Mouse (Mus musculus): ENCODE measurements at regions not wholly inside any gene's neighbourhood (a gene's known extent, or its start where the extent isn't known, plus 50 kb on each side); places are given as distances from the start of the nearest gene placed in this dataset.

DNA sequence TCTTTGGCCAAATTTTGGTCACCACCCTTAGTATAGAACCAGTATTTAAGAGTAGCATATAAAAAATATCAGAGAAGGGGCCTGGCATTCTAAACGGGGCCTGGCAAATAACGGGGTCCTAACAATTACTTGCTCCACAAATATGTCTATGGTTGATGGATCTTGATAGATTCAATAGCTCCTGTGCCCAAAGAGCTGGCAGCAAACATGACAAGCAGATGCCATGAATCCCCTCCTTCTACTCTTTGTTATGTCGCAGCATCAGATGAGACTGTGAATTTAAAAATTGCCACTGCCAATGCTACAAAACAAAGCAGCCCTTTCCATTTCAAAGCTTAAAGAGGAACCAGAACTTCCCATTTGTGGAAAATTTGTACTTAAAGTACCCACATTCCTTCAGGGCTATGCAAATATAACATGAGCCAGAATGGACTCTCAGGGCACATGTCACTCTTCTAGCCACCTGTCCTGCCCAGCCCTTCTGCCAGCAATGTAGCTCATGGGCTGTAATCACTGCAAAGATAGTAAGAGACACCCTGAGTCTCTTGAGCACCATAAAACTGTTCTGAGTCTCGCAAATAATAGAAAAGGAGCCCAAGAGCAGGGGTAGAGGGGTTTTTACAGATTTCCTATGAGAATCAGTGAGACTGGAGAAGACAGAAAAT lies 342.4 kb upstream of the Kirrel3 start:
- no peak for DNase-seq (ENCODE audit: extremely low read depth, low read depth, low spot score)

DNA sequence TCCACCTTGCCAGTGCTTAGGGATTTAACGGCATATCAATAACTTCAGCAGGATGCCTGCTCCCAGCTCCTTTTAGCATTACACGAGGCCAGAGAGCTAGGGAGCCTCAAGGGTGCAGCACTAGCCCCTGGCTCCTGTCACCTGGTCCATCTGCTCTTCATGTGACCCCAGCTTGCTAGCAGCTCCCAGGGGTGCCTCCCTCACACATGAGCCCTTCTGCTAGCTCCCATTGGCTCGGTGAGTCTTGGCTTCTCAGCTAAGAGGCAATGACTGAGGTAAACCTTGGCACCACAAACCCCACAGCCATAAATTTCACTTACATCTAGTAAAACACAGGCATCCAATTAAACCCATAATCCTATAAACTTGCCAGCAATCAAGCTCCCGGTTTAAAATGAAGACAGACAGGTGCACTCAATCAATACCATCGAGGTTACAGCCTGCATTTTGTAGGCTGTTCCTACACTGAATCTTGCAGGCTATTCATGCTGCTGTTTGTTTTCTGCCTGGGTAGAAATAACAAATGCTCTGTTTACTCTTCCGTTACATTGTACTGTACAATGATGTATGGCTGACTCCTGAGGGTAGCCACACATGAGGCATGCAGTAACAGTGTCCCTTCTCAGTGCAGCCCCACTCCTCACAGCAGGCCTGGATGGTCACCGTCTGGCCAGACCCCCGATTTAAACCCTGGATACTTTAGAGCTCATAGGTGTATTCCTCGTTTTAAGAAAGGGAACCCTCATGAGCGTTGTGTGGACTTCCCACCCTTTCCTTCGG lies 330.3 kb upstream of the Kirrel3 start:
- no peak for DNase-seq (ENCODE audit: extremely low read depth, low read depth, low spot score)

DNA sequence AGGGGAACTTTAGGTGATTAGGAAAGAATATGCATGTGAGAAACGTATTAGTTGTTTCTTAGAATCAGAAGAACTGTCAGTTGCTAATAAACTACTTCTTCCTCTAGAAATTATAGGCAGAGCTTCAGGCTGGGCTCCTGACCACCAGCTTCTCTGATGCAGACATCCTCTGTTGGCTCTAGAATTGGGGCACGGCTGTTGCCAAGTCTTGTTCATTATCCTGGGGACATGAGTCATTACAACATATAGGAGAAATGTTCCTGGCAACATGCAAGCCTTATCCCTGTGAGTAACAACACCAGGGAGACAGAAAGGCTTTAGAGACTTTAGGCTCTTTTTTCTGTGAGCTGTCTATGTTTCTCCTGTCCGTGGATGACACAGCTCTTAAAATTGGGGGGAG lies 329.1 kb upstream of the Kirrel3 start:
- DNase-seq (ENCODE audit: extremely low read depth, low read depth, low spot score), result peak; percentile 46

DNA sequence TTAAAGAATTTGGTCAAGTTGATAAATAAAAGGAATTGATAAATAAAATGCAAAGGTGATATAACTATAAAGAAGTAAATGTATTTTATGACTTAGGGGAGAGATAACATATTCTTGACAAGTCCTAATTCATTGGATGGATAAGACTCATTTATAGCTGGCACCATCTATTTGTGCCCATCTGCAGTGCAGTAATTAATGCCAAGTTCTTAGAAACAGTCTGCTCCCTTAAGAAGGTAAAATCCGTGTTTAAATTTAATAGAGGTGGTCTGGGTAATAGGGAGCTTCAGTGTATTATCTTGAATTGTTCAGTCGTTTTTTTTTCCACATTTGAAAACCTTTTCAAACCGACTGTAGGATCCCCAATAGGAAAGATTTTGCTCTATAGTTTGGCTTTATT lies 324.6 kb upstream of the Kirrel3 start:
- no peak for DNase-seq (ENCODE audit: extremely low read depth, low read depth, low spot score)

DNA sequence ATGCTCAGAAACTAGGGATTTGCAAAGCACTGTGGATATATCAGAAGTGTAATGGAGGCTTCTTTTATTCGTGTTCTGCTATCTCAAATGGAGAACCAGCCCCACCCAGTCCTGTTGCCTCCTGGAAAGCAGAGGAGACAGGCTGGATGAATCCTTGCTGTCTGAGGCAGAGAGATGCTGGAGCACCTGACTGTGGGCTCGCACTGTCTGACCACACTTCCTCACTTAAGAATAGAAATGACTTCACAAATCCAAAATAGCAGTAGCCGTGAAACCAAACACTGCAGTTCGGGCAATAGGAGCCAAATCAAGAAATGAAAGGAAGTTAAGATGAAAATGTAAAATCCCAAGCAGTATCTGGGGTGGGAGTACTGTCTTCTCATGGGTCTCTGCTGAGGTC lies 299.4 kb upstream of the Kirrel3 start:
- no peak for DNase-seq (ENCODE audit: extremely low read depth, low read depth, low spot score)

DNA sequence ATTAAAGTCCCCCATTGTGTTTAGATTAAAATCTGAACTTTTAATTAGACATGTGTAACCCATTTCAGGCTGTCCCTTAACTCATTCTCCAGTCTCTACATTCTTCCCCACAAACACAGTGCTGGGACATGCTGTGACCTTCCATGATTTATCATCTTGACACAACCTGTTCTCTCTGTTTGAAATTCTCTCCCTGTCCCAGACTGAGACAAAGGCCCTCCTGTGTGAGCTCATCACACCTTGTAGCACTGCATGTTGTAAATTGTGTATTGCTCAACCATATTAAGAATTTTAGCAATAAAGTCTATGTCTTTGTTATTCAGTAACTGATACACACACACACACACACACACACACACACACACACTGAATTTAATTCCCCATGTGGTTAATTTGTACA lies 293.2 kb upstream of the Kirrel3 start:
- DNase-seq (ENCODE audit: extremely low read depth, low read depth, low spot score), result peak; percentile 63

DNA sequence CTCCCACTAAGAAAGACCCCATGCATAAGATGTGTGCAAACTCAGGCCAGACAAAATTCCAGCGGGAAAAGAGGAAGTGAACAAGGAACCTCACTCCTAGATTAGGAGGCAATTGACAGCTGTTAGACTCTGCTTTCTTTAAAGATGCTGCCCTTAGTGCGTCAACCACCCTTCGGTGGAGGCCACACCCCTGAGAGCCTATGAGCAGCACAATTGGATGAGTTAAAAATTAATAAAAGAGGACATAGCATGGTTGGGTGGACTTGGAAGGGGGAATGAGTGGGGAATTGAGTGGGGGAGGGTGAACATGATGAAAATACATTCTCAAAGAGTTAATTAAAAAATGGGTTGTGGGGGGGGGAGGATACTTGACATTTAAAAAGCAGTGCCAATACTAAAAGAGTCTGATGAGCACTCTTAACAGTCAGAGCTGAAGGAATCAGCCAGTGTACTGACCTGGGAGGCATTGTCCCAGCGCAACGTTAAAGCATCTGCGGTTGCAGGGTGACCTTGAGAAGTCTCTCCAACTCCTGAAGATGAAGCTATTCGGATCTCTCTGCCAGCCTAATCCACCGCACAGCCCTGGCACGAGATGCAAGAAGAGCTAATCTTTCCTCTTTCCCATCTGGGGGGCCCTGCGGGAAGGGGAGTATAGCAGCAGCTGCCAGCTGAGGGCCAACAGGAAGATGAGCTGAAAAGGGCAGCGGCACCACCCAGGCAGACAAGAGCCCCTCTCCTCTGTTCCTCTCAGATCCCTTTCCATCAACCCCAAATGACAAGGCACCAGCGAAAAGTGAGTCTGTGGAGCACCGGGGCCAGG lies 283.4 kb upstream of the Kirrel3 start:
- no peak for DNase-seq (ENCODE audit: extremely low read depth, low read depth, low spot score)

DNA sequence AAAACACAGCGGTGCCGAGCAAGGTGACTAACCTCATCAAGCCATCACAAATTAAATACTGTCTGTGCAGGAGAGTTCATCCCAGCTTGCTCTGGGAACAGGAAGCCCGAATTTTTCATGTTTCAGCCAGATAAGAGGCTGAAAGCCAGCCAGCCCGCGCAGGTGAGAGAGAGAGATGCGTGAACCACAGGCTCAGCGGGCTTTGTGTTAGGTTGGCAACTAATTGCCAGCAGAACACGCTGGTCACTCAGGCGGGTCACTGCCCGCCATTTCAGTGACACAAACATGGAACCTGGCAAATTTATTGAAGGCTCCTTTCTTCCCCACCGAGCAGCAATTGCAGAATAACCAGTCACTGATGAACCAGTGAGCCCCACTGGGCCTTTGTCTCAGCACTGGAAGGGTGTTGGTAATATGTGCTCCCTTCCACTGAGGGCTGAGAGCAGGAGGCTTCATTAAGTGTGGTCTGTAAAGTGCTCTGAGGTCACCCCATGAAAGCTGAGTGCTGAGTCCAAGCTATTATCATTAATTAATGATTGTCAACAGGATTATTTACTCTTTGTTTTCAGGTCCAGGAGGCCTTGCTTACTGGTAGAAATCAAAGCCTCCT lies 282.6 kb upstream of the Kirrel3 start:
- no peak for DNase-seq (ENCODE audit: extremely low read depth, low read depth, low spot score)

DNA sequence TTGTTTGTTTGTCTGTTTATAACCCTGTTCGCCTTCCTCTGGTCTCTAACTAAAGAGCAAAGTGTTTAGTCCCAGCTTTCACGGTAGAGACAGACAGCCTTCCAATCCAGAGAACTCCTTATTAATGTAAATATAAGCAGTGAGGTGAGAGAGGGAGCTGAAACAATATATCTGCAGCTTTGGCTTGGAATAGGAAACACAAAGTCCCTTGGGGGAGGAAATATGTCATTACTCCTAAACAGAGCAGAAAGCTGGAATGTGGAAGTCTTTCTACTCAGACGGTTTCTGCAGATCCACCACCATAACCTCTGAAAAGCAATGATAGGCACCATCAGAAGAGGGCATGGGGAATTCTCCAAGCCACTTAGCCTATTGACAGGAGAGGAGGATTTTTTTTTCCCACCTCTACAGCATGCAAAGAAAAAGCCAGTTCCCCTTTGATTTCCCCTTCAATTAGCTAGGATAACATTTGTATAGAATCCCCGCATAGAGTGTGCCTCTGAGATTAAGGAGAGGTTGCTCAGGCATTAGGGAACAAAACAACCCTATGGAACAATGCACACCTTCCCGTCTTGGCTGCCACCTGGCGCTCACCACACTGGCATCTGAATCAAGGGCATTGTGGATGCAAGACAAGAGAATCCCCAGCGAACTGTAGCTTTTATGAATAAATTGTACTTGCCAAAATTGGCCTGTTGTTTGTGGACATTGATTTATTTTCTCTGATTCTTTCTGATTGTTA lies 281.9 kb upstream of the Kirrel3 start:
- DNase-seq (ENCODE audit: extremely low read depth, low read depth, low spot score), result no peak

DNA sequence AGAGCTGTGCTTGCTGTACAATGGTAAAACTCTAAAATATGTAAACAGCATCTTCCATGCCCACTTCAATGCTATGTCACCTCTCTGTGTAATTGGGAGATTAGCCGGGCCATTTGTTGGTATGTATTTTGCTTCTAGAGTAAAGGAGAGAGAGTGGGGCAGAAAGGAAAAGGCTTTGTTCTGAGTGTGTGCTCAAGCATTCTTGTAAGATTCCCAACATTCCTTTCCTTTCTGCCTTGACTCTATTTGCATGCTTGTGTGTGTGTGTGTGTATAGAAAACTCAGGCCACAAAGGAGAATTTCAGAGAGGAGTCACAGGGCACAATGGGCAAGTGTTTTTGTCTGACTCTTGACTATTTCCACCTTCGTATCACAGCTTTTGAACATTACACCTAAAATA lies 281.2 kb upstream of the Kirrel3 start:
- DNase-seq (ENCODE audit: extremely low read depth, low read depth, low spot score), result no peak

DNA sequence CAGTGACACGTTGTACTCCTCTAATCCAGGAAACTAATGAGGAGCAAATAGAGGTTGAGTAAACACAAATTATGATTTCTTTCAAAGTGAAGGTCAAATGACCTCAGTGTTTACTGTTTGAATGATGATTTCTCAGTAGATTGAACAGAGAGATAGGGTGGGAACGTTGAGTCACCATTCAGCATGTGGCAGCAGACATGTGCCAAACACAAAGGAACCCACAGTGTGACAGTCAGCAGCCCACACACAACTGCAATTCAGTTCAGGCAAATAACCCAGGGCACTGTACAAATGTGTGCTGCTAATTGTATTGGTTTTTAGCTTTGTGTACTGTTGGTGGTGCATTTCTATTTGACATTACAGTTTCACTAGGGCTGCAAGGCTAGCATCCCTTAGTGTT lies 254.1 kb upstream of the Kirrel3 start:
- DNase-seq (ENCODE audit: extremely low read depth, low read depth, low spot score), result peak; percentile 36

DNA sequence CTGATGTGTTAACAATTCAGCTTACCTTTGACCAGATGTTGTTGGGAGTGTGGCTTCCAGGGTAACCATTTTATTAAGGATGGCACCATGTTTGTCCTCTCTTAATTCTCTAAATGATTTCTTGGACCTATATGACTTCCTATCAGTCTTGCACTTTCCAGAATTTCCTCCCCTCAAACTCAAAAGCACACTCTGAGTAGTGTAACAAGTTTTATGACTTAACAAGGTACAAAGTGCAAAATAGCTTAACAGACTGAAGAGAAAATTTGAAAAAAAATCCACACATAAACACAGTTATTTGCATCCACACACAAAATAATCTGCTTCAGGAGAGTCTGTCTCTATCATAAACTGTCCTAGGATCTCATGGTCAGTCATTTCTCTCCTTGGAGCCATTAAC lies 251.0 kb upstream of the Kirrel3 start:
- no peak for DNase-seq (ENCODE audit: extremely low read depth, low read depth, low spot score)

DNA sequence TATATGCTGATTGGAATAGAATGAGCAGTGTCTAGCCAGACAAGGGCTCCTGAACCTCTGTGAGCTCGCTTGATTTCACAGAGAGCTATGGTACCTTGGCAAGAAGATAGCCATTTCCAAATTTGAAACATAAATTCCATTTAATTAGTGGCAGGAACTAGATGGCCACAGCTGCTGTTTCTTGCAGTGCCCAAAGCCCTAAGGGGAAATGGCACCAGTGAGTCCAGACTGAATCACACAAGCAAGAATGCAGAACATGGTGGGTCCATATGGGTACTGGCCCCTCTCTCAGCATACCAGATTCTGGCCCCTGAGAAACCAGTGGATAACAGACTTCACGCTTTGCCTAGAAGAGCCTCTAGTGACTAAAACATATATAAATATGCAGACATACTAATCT lies 246.2 kb upstream of the Kirrel3 start:
- peak; percentile 28 for DNase-seq (ENCODE audit: extremely low read depth, low read depth, low spot score)

DNA sequence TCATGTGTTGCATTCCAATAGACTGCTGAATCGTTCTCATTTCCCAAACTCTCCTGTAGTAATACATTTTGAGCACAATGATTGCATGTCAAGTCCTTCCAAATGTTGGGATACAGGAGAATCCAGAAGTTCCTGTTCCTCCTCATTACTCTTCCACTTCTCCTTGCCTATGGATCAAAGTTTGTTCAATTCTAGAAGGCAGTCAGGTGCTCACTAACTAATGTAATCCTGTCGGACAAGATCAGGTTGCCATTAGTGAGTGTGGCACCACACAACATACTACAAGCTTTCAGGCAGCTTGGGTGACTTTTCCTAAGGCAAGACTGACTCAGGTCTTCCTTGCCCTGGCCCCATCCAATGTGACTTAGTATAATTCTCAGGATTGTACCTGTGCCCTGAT lies 242.0 kb upstream of the Kirrel3 start:
- no peak for DNase-seq (ENCODE audit: extremely low read depth, low read depth, low spot score)

DNA sequence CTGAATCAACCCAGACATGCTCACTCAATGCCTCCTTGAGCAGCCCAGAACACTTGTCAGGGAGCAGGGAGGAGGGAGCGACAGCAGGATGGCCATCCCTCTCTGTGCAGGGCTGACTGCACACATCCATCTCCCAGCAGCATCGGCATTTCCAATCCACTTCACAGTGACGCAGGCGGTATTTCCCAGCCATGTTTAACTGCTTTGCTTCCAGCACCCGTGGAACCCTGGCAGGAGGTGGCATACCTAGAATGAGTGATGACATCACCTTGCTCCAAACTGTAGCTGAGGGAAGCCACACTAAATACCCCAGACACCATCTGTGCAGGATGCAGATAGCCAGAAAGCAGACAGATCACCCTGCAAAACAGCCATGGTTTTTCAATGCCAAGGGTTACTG lies 241.1 kb upstream of the Kirrel3 start:
- DNase-seq (ENCODE audit: extremely low read depth, low read depth, low spot score), result no peak

DNA sequence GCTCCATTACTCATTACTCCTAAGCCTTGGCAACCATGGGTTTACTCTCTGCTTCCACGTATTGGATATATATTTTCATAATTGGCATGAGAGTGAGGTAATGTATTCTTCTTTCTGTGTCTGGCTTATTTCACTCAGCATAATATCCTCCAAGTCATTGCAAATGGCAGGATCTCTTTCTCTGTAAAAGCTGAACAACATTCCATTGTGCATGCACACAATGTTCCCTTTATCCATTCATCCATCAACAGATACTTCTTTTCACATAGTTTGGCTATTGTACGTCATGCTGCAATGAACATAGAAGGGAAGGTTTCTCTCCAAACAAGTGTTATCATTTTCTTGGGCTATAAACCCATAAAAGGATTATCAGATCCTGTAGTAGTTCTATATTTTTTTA lies 232.9 kb upstream of the Kirrel3 start:
- no peak for DNase-seq (ENCODE audit: extremely low read depth, low read depth, low spot score)

DNA sequence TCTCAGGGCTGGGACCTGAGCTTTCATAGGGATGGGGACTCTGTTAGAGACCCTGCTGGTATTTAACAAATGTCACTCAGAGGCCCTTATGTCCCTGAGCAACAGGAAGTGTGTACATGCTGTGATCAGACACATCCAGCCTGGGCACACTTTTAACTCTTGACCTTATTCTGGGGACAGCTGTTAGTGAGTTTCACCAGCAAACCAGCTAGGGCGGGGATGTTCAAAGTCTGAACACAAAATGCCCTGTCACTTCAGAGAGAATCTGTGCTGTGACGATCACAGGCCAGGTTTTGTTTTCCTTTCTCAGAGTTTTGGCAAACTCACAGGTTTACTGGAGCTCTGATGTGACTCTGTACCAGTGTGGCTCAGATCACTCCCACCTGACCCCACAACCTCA lies 227.2 kb upstream of the Kirrel3 start:
- DNase-seq (ENCODE audit: extremely low read depth, low read depth, low spot score), result no peak

DNA sequence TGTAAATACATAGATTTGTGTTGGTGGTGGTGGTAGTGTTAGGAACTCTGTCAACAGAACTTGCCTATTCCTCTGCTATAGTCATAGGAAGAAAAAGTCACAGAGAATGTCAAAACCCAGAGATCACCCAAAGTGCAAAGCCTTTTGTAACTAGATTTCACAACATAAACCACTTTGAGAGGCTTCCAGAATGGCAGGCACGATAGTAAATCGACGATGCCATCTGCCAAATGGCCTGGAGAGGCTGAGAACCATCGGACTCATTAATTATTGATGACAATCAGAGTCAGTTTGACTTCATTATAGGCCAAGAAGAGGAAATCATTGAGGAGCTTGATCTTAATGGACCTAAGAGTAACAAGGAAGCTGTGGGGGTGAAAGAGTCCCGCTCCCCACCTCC lies 207.6 kb upstream of the Kirrel3 start:
- peak; percentile 65 for DNase-seq (ENCODE audit: extremely low read depth, low read depth, low spot score)

DNA sequence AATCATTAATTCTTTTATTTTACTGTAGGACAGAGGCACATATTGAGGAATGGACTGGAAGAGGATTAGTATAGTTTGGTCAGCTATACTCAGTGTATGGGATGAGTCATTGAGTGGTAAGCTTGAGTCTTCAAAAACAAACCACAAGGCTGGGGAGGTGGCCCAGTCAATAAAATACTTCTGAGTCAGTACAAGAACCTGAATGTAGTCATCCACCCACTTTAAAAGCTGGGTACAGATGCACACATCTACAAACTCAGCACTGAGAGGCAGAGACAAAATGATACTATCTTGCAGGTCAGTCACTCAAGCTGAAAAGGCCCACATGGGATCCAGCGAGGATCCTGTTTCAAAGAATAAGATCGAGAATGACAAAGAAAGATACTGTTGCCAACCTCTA lies 206.3 kb upstream of the Kirrel3 start:
- no peak for DNase-seq (ENCODE audit: extremely low read depth, low read depth, low spot score)

DNA sequence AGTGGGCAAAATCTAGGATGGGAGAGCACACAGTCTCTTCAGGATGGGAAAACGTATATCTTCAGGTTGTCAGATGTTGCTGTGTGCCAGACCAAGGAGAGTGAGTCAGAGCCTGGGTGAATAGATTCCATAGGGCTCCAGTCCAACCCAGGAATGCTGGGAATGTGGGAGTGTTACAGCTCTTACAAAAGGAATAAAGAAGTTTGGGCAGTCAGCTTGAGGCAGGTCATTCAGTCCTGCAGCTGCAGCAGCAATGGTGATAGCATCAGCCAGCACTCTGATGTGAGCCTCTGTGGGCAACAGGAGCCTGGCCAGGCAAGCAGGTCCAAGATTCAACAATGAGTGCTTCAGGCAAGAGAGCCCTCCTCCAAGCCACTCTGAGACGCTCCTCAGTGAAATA lies 205.8 kb upstream of the Kirrel3 start:
- peak; percentile 68 for DNase-seq (ENCODE audit: extremely low read depth, low read depth, low spot score)

Data from fat pad, adult 2 months (tissue).